ENCODE assay signal across 9 mouse cellular contexts in the genomic region with DNA sequence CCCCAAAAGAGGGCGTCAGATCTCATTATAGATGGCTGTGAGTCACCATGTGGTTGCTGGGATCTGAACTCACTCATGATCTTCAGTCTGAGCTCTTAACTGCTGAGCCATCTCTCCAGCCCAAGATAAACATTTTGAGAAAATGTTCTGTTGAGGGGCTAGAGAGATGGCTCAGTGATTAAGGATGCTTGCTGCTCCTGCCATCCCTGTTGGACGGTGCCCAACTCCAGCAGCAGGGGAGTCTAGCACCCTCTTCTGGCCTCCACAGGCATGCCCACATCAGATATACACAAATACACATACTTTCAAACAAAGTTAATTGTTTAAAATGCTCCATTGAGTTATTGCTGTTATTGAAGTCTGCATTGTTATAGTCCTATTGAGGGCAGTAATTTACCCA. TPM values are rescaled to one million over a fixed set of nuclear protein-coding genes. Genes with fewer than 3 reads are reported as not detected.
A peak's percentile ranks its signal among the peaks of the same experiment; 100 is the strongest.
DNase-seq lines count a peak whose midpoint lies in the region; ATAC-seq and TF ChIP-seq lines count a peak whose summit lies in the region.
"Had no signal": no experiment of that assay in that cellular context is flagged by ENCODE, and none has a peak within 500 bp of the region (broad histone marks: within the 10 kb centered on the region; RNA-seq: fewer than 3 reads in every experiment).

No protein-coding gene starts in this region.

- no peak for TF ChIP-seq POLR2A in small intestine, adult 2 months (IDR thresholded peaks at IDR 0.05; ENCODE audit: low read depth, low read length)

- no peak overlapping the region for H3K4me2 ChIP-seq in hindbrain, postnatal 0 days (ENCODE audit: low read depth, low read length)

- no peaks in the 10 kb centered on the region for H3K27me3 ChIP-seq in hindbrain, postnatal 0 days (ENCODE audit: insufficient read depth, low read length)
- H3K27me3 ChIP-seq in hindbrain, embryonic 10.5 days (ENCODE audit: insufficient read depth, poor library complexity, severe bottlenecking) = no peaks in the 10 kb centered on the region
- no peaks in the 10 kb centered on the region for H3K27me3 ChIP-seq in small intestine, adult 2 months (ENCODE audit: control insufficient read depth, insufficient read depth, low read length)

- H3K27ac ChIP-seq in hindbrain, postnatal 0 days = no peak overlapping the region
- no peak overlapping the region for H3K27ac ChIP-seq in hindbrain, embryonic 10.5 days
- H3K27ac ChIP-seq in small intestine, adult 2 months (ENCODE audit: insufficient read depth, low read depth, low read length) = no peak overlapping the region

- no peaks in the 10 kb centered on the region for H3K4me1 ChIP-seq in hindbrain, postnatal 0 days (ENCODE audit: insufficient read depth, low read length)
- no peaks in the 10 kb centered on the region for H3K4me1 ChIP-seq in hindbrain, embryonic 10.5 days (replicated peaks)
- H3K4me1 ChIP-seq in small intestine, adult 2 months (ENCODE audit: control insufficient read depth, insufficient read depth, insufficient read length, low read length) = peaks cover 4% of the 10 kb centered on the region

- TF ChIP-seq CTCF in hindbrain, postnatal 0 days (IDR thresholded peaks at IDR 0.05; ENCODE audit: low read depth) = peak; percentile 63
- peak; percentile 63; the same call in 1 of the 2 replicates for TF ChIP-seq CTCF in small intestine, adult 2 months (IDR thresholded peaks at IDR 0.05; ENCODE audit: extremely low read depth, insufficient read length, insufficient replicate concordance, low read depth, low read length)

- no peak overlapping the region for H3K4me3 ChIP-seq in hindbrain, postnatal 0 days (ENCODE audit: low read length)
- no peak overlapping the region for H3K4me3 ChIP-seq in hindbrain, embryonic 10.5 days
- H3K4me3 ChIP-seq in small intestine, adult 2 months (ENCODE audit: low read depth, low read length) = no peak overlapping the region

- peak; percentile 40 for DNase-seq in hindbrain, postnatal 0 days (ENCODE audit: low spot score)
- no peak for DNase-seq in hindbrain, embryonic 10.5 days (ENCODE audit: low spot score)
- peak; percentile 47 for DNase-seq in right cerebral cortex, postnatal 4 days
- no peak for DNase-seq in right cerebral cortex, postnatal 25 days
- peak; percentile 21 for DNase-seq in adrenal gland, postnatal 25 days
- no peak for DNase-seq in frontal cortex, postnatal 25 days (ENCODE audit: low spot score in 2 of 2)
- DNase-seq in c-Kit-positive CD71-positive TER-119-positive erythroid progenitor cells, embryonic 14.5 days (ENCODE audit: low spot score) = no peak
- DNase-seq: cerebellum, adult 11-12 months had no signal

- WGBS in hindbrain, postnatal 0 days = 65% methylated on average over 2 of the region's 2 CpGs
- 74% methylated on average over 2 of the region's 2 CpGs for WGBS in hindbrain, embryonic 10.5 days
- 68% methylated on average over 2 of the region's 2 CpGs for WGBS in small intestine, adult 2 months

- no peak overlapping the region for H3K9ac ChIP-seq in hindbrain, postnatal 0 days (replicated peaks; ENCODE audit: low read length)

- no peaks in the 10 kb centered on the region for H3K36me3 ChIP-seq in hindbrain, postnatal 0 days (ENCODE audit: insufficient read depth, low read length)
- H3K36me3 ChIP-seq in hindbrain, embryonic 10.5 days = no peaks in the 10 kb centered on the region
- H3K36me3 ChIP-seq in small intestine, adult 2 months (ENCODE audit: control insufficient read depth, insufficient read depth, low read length) = no peaks in the 10 kb centered on the region

- no peak for ATAC-seq in hindbrain, postnatal 0 days

- no peaks in the 10 kb centered on the region for H3K9me3 ChIP-seq in hindbrain, postnatal 0 days (ENCODE audit: low read length)
- H3K9me3 ChIP-seq in hindbrain, embryonic 10.5 days = no peaks in the 10 kb centered on the region

RNA-seq across cellular contexts. Expression of a gene that starts 19.8 kb away (rescaled TPM):
- 15.2 and 16.0 TPM in 2 replicates for total RNA-seq in hindbrain, postnatal 0 days (2014; rRNA removed)
- 8.2 and 8.6 TPM in 2 replicates for polyA plus RNA-seq in hindbrain, postnatal 0 days (2015; fragmentation: Nextera tagmentation; extraction: Ambion mirVana)
- 1.8 and 2.5 TPM in 2 replicates for polyA plus RNA-seq in hindbrain, embryonic 10.5 days (2016; fragmentation: Nextera tagmentation; extraction: Ambion mirVana)
- 16.7 and 19.6 TPM in 2 replicates for total RNA-seq in adrenal gland, postnatal 25 days (2021)
- polyA plus RNA-seq in small intestine, adult 2 months (2012; rRNA removed) = 1.4 and 1.9 TPM in 2 replicates

Comparison
In these comparisons a context has a peak if more than half of its experiments do, and no peak if none do; other contexts are left out.
1. DNase-seq: peak in hindbrain, postnatal 0 days (single experiment), right cerebral cortex, postnatal 4 days (single experiment) and adrenal gland, postnatal 25 days (single experiment); none in hindbrain, embryonic 10.5 days (single experiment), right cerebral cortex, postnatal 25 days (single experiment), frontal cortex, postnatal 25 days (0 of 2) and c-Kit-positive CD71-positive TER-119-positive erythroid progenitor cells, embryonic 14.5 days (single experiment).